Mouse (Mus musculus) regulatory T cell (primary cell): ENCODE data around the gene Gstm5.

Experiments used
- in situ Hi-C: fragments of 300-600 bp; cut with MboI, MseI; formaldehyde crosslinking; loops from one replicate; pipeline ENCODE4 v1.15.1; 2025; ENCODE audit warnings: high pct_unique_total_duplicates

Gene Gstm5

DNA sequence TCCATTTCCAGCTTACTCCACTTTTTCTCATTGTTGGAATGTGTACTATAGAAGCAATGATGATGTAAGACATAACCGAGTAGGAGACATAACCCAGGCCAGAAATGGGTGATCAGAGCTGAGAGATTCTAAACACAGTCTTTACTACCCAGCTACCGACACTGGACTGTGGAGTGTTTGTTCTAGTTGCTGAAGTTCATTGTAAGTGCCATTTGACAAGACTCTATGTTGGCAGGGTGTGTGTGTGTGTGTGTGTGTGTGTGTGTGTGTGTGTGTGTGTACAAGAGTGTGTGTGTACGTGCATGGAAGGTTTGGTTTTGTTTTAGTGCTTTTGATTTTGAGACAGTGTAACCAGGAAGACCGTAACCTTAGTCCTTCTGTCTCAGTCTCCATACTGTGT lies 34.1 kb downstream of the Gstm5 start:
- in situ Hi-C loops, result loop anchor here (10.0 kb wide), 1 partner anchor 225 kb away; the partner anchor contains the start of gene Gpr61

DNA sequence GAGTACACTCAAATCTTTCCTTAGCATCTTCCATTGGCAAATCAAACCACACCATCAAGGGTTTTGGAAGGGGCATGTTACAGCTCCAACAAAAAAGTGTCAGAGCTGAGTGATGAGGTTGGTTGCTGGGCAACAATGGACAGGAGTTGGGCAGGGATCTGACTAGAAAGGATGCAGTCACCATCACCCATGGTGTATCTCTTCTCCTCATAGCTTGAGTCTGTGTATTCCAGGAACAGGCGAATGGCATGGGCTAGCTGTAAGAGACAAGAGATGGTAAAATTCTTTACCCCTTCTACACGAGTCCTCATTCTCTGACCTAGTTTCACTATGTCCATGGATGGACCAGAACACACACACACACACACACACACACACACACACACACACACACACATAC lies 35.5 kb downstream of the Gstm5 start:
- in situ Hi-C loops, result no loop called here

GRCm38 (mm10) chr3:107931670-107932069 lies 36.0 kb downstream of the Gstm5 start, which contains the start of gene Gstm7:
Gene Gstm7, minus strand, starts transcription at chr3:107931817.
- in situ Hi-C loops, result no loop called here

- in situ Hi-C loops, result no loop called here
Observed at GRCm38 (mm10) chr3:107932128-107932527, 36.5 kb downstream of the Gstm5 start.

- in situ Hi-C loops, result no loop called here
Observed at GRCm38 (mm10) chr3:107935268-107935667, 39.6 kb downstream of the Gstm5 start.

- in situ Hi-C loops, result no loop called here
Observed at GRCm38 (mm10) chr3:107935888-107936287, 40.3 kb downstream of the Gstm5 start.

DNA sequence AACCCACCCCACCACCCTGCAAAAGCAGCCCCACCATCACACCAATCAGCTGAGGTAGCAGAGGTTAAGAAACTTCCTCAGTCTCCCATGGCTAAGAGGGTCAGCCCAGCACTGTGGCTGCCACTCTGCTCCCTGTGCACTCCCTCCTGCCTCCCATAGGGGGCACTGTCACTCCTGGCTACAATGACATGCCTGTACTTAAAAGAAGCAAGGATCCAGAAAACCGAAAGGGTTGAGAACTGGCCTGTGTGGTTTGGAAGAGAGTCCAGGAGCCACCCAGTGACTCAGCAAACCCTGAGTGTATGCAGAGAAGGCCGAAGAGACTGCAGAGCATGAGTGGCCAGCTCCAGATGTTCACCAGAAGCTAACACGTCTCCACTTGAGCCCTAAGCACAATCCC lies 43.8 kb downstream of the Gstm5 start:
- in situ Hi-C loops, result no loop called here

- in situ Hi-C loops, result no loop called here
Observed at GRCm38 (mm10) chr3:107939830-107940229, 44.2 kb downstream of the Gstm5 start.

- in situ Hi-C loops, result no loop called here
Observed at GRCm38 (mm10) chr3:107940524-107940923, 44.9 kb downstream of the Gstm5 start.

DNA sequence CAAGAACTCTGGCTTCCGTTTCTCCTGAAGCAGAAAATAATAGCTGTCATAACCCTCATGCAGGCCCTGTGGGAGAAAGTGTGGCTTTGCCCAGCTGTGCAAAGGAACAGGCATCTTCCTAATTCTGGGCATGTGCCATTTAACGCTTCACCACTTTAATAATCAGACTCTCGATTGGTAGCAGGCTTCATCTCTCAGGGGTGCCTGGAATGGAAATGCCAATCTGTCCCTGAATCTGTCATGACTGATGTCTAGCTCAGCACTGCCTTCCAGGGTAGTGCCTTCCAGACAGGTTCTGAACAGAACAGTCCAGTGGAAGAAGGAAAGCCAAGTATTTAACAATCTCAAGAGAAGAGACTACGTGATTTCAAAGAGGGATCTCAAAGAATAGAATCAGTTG lies 45.6 kb downstream of the Gstm5 start:
- in situ Hi-C loops, result no loop called here

- in situ Hi-C loops, result no loop called here
Observed at GRCm38 (mm10) chr3:107943239-107943990, 47.8 kb downstream of the Gstm5 start, which contains the start of gene Gstm6. Gene Gstm6, minus strand, starts transcription at chr3:107943749.

GRCm38 (mm10) chr3:107945729-107946128 lies 50.1 kb downstream of the Gstm5 start:
- in situ Hi-C loops, result no loop called here
